Mouse (Mus musculus) stomach, embryonic 14.5 days (tissue): Measurements from ENCODE around the gene Pde4a. TPM values are rescaled to one million over a fixed set of nuclear protein-coding genes. Genes with fewer than 3 reads are reported as not detected.

ENCODE experiments used
- ATAC-seq: fragments of 200-750 bp; cut with Nextera tagmentation; 2 replicates; pipeline ENCODE4 v1.8.0; 2017; ENCODE audit warnings: low read depth, moderate TSS enrichment; ENCODE audit not compliant: insufficient number of reproducible peaks, insufficient read depth, low FRiP score
- H3K27ac ChIP-seq: fragments of 300-500 bp; sonication (generic); 2 replicates; pipeline ENCODE4 v1.5.1; 2014; ENCODE audit warnings: mild to moderate bottlenecking, low read length, moderate library complexity, mixed read lengths
- H3K27me3 ChIP-seq: fragments of 300-500 bp; sonication (generic); 2 replicates; pipeline ENCODE4 v1.6.1; 2014; ENCODE audit warnings: low read length, control low read depth, mixed read lengths; ENCODE audit not compliant: control insufficient read depth, insufficient read depth
- H3K36me3 ChIP-seq: fragments of 300-500 bp; sonication (generic); 2 replicates; pipeline ENCODE4 v1.6.1; 2014; ENCODE audit warnings: mild to moderate bottlenecking, control low read depth, low read length, moderate library complexity, mixed read lengths; ENCODE audit not compliant: control insufficient read depth, insufficient read depth
- H3K4me1 ChIP-seq: fragments of 300-500 bp; sonication (generic); 2 replicates; pipeline ENCODE4 v1.6.1; 2014; ENCODE audit warnings: low read length, control low read depth, mixed read lengths; ENCODE audit not compliant: control insufficient read depth, insufficient read depth
- H3K4me2 ChIP-seq: fragments of 300-500 bp; sonication (generic); replicated peaks from 2 replicates; pipeline ENCODE4 v1.6.1; 2014; ENCODE audit warnings: low read depth, low read length, control low read depth
- H3K4me3 ChIP-seq: fragments of 300-500 bp; sonication (generic); 2 replicates; pipeline ENCODE4 v1.5.1; 2014; ENCODE audit warnings: low read depth, low read length, control low read depth
- H3K9ac ChIP-seq: fragments of 300-500 bp; sonication (generic); replicated peaks from 2 replicates; pipeline ENCODE4 v1.6.1; 2014; ENCODE audit warnings: low read depth, mild to moderate bottlenecking, control low read depth, low read length, moderate library complexity, mixed read lengths
- H3K9me3 ChIP-seq: fragments of 300-500 bp; sonication (generic); 2 replicates; pipeline ENCODE4 v1.6.1; 2016; ENCODE audit warnings: low read depth, low read length, control low read depth; ENCODE audit not compliant: control insufficient read depth
- WGBS: fragments of 180-500 bp; shearing (Covaris S2); extraction: QIAGEN DNeasy Blood & Tissue Kit; methylation state at CpG from one replicate; pipeline ENCODE4 v1.1.7; 2014; 5-methylcytosine and 5-hydroxymethylcytosine counted together
- polyA plus RNA-seq: library from polyadenylated mRNA; unstranded; fragments of >200 nt; fragmentation: Nextera tagmentation; extraction: Ambion mirVana; gene quantifications from 2 replicates; pipeline ENCODE4 v1.2.1, GENCODE M21; 2014

Pde4a gene
- polyA plus RNA-seq, 1 experiment from 2014 or later: 5.4 TPM

GRCm38 (mm10) chr9:21153331-21153730, 12.2 kb upstream of the Pde4a start:
- Histone ChIP-seq H3K9me3 (no peaks in the 10 kb centered on the region), H3K27ac (peak overlapping the region; percentile 73; the same call in 1 of the 2 replicates), H3K9ac (peak overlapping the region; percentile 19), H3K36me3 (no peaks in the 10 kb centered on the region), H3K27me3 (no peaks in the 10 kb centered on the region), H3K4me1 (peaks cover 27% of the 10 kb centered on the region; the same call in 1 of the 2 replicates), H3K4me3 (peak overlapping the region; percentile 31), H3K4me2 (peak overlapping the region; percentile 91)
- 5% methylated on average over 12 of the region's 12 CpGs for WGBS
- ATAC-seq: no peak

GRCm38 (mm10) chr9:21153833-21154232, 11.7 kb upstream of the Pde4a start:
- 3% methylated on average over 5 of the region's 5 CpGs for WGBS
- Histone ChIP-seq H3K27ac (peak overlapping the region; percentile 73; the same call in 1 of the 2 replicates), H3K27me3 (no peaks in the 10 kb centered on the region), H3K4me3 (peak overlapping the region; percentile 31), H3K9me3 (no peaks in the 10 kb centered on the region), H3K9ac (peak overlapping the region; percentile 19; the same call in 1 of the 2 replicates), H3K4me2 (peak overlapping the region; percentile 91), H3K36me3 (no peaks in the 10 kb centered on the region), H3K4me1 (peaks cover 22% of the 10 kb centered on the region; the same call in 1 of the 2 replicates)
- ATAC-seq: no peak

GRCm38 (mm10) chr9:21154787-21155186, 10.7 kb upstream of the Pde4a start:
- no peak for ATAC-seq
- peaks cover 19% of the 10 kb centered on the region; the same call in 1 of the 2 replicates for H3K4me1 ChIP-seq
- H3K4me2 ChIP-seq: no peak overlapping the region
- H3K27ac ChIP-seq: no peak overlapping the region
- 90% methylated on average over 3 of the region's 3 CpGs for WGBS
- H3K9ac ChIP-seq: no peak overlapping the region
- no peaks in the 10 kb centered on the region for H3K36me3 ChIP-seq
- H3K4me3 ChIP-seq: no peak overlapping the region
- no peaks in the 10 kb centered on the region for H3K27me3 ChIP-seq
- H3K9me3 ChIP-seq: no peaks in the 10 kb centered on the region

GRCm38 (mm10) chr9:21161209-21161909, 4.2 kb upstream of the Pde4a start:
- no peak overlapping the region for H3K27ac ChIP-seq
- no peaks in the 10 kb centered on the region for H3K36me3 ChIP-seq
- ATAC-seq: peak; percentile 49; the same call in 1 of the 2 replicates
- H3K27me3 ChIP-seq: peaks cover 23% of the 10 kb centered on the region
- peak overlapping the region; percentile 43 for H3K4me3 ChIP-seq
- H3K4me2 ChIP-seq: peak overlapping the region; percentile 67
- under 1% methylated on average over 52 of the region's 52 CpGs for WGBS
- no peaks in the 10 kb centered on the region for H3K9me3 ChIP-seq
- H3K4me1 ChIP-seq: peaks cover 17% of the 10 kb centered on the region
- H3K9ac ChIP-seq: peak overlapping the region; percentile 51

- 32% methylated on average over 11 of the region's 11 CpGs for WGBS
- Histone ChIP-seq H3K4me1 (peaks cover 20% of the 10 kb centered on the region), H3K36me3 (no peaks in the 10 kb centered on the region), H3K27me3 (peaks cover 32% of the 10 kb centered on the region), H3K4me3 (no peak overlapping the region), H3K9ac (no peak overlapping the region), H3K9me3 (no peaks in the 10 kb centered on the region), H3K4me2 (no peak overlapping the region), H3K27ac (no peak overlapping the region)
- no peak for ATAC-seq
These were observed 2.1 kb upstream of the Pde4a start for GRCm38 (mm10) chr9:21163086-21164050.

GRCm38 (mm10) chr9:21164072-21164471, 1.4 kb upstream of the Pde4a start:
- Histone ChIP-seq H3K4me2 (peak overlapping the region; percentile 32), H3K9me3 (no peaks in the 10 kb centered on the region), H3K4me1 (peaks cover 26% of the 10 kb centered on the region), H3K27me3 (peaks cover 32% of the 10 kb centered on the region), H3K27ac (no peak overlapping the region), H3K4me3 (peak overlapping the region; percentile 2; the same call in 1 of the 2 replicates), H3K9ac (no peak overlapping the region), H3K36me3 (no peaks in the 10 kb centered on the region)
- WGBS: 0% methylated on average over 26 of the region's 26 CpGs
- no peak for ATAC-seq

GRCm38 (mm10) chr9:21165952-21166451, 488 bp downstream of the Pde4a start:
- peaks cover 26% of the 10 kb centered on the region for H3K4me1 ChIP-seq
- H3K27me3 ChIP-seq: peaks cover 32% of the 10 kb centered on the region
- no peak overlapping the region for H3K27ac ChIP-seq
- ATAC-seq: no peak
- H3K36me3 ChIP-seq: no peaks in the 10 kb centered on the region
- peak overlapping the region; percentile 95 for H3K4me2 ChIP-seq
- H3K9me3 ChIP-seq: no peaks in the 10 kb centered on the region
- peak overlapping the region; percentile 30; the same call in 1 of the 2 replicates for H3K9ac ChIP-seq
- 1% methylated on average over 46 of the region's 47 CpGs for WGBS
- peak overlapping the region; percentile 46 for H3K4me3 ChIP-seq

GRCm38 (mm10) chr9:21166516-21166915, 1.0 kb downstream of the Pde4a start:
- Histone ChIP-seq H3K9me3 (no peaks in the 10 kb centered on the region), H3K4me2 (peak overlapping the region; percentile 95), H3K27ac (no peak overlapping the region), H3K4me1 (peaks cover 25% of the 10 kb centered on the region), H3K27me3 (peaks cover 32% of the 10 kb centered on the region), H3K4me3 (peak overlapping the region; percentile 46), H3K36me3 (no peaks in the 10 kb centered on the region), H3K9ac (no peak overlapping the region)
- 36% methylated on average over 3 of the region's 3 CpGs for WGBS
- no peak for ATAC-seq
